Mouse (Mus musculus) ES-Bruce4 (cell line): ENCODE data around the gene Kif20b.

Experiments
- CTCF ChIP-seq: IDR thresholded peaks from one replicate; pipeline ENCODE4 v1.8.1; 2011; ENCODE audit warnings: low read depth, low read length
- POLR2A ChIP-seq: IDR thresholded peaks from one replicate; pipeline ENCODE4 v1.8.1; 2011; ENCODE audit warnings: low read length; ENCODE audit not compliant: insufficient read depth

DNA sequence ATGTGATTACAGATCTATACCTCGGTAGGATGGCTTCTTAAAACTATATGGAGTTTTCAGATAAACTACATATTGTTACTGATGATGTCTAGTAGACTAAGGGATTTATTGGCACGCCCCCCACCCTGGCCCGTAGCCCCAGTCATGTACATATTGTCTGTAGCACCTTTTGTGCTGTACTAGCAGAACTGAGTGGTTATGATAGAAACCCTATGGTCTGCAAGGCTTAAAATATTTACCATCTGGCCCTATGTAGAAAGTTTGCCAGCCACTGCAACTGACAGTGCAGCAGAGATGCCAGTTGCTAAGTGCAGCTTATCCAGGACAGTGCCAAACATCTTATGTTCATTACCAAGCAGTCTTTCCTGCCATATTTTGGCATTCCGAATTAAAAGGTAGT, 68.3 kb downstream of the Kif20b start:
- no peak for TF ChIP-seq CTCF
- no peak for TF ChIP-seq POLR2A
